Mouse (Mus musculus) splenic B cell, adult 2 months (primary cell): ENCODE results near the gene Cenpq.

Source experiments
- DNase-seq: peaks from one replicate; pipeline ENCODE4 v3.0.0-alpha.2; 2011; ENCODE audit warnings: low read depth, low spot score
- H3K27me3 ChIP-seq: 2 replicates; pipeline ENCODE4 v1.6.1; 2012; ENCODE audit warnings: mild to moderate bottlenecking, low read length, moderate library complexity, mixed read lengths; ENCODE audit not compliant: control insufficient read depth, poor library complexity, insufficient read depth, severe bottlenecking
- H3K36me3 ChIP-seq: 2 replicates; pipeline ENCODE4 v1.6.1; 2012; ENCODE audit warnings: mild to moderate bottlenecking, low read length, moderate library complexity, mixed read lengths; ENCODE audit not compliant: control insufficient read depth, poor library complexity, insufficient read depth, severe bottlenecking

The Cenpq gene

DNA sequence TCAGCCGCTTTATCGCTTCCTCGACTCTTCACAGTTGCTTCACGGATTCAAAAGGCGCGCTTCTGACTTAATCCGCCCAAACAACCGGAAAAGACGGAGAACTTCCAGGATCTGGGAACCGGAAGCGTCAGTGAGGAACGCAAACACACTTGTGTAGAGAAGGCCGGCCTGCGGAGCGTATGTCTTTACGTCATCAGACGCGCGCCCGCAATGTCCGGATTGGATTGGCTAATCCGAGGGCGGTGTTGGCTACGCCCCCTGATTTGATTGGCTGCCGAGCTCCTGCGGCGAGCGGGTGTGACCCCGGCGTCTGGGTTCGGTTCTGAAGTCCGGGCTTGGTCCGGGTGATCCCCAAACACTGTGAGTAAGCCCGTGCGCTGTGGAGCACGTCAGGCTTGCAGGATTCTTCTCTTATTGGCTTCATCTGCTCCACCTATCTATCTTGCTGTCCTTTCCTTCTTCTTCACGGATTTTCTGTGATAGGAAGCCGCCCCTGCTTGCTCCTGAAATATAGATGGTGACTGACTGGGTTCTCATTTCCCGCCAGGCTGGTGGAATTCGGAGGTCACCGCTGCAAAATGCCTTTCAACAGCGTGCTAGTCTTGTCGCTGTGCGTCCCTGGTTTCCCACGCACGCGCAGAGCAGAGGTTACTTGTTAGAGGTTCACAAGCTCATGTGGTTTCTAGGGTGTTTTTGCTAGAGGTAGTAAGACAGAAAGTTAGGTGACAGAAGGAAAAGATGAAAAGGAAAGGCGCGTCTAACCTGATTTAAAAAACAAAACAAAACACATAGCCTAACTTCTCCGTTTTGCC, at the start of gene Cenpq, which contains the start of gene Mut:
TSS of gene Cenpq (minus strand) at position 628 of the 812 bp plus-strand sequence.
TSS of gene Mut (plus strand) at position 266 of the 812 bp plus-strand sequence.
- Histone ChIP-seq H3K27me3 (no peaks in the 10 kb centered on the region), H3K36me3 (0 out of 2 replicates have a peak, but pooled peaks cover 3% of the 10 kb centered on the region)
- DNase-seq: peak; percentile 95

GRCm38 (mm10) chr17:40977914-40978313, 43.1 kb upstream of the Cenpq start:
- DNase-seq: no peak
- no peaks in the 10 kb centered on the region for H3K36me3 ChIP-seq
- no peaks in the 10 kb centered on the region for H3K27me3 ChIP-seq

DNA sequence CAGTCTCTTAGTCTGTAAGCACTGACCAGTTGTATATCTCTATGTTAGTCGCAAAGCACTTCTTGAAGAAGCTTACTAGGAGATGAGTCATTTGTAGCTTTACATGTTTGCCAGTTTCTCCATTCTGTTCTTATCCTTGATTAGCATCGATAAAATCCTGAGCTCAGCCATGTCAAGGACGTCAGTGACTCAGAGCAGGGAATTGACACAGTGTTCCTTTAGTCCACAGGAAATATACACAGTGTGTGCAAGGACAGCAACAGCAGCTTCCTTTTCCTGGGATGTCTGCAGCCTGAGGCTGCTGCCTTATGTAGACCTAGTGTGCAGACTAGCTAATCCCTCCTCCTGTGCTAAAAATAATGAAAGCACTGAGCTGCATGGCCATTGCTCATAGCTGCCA, 13.7 kb upstream of the Cenpq start:
- peaks cover 3% of the 10 kb centered on the region; the same call in 1 of the 2 replicates for H3K36me3 ChIP-seq
- DNase-seq: no peak
- no peaks in the 10 kb centered on the region for H3K27me3 ChIP-seq

DNA sequence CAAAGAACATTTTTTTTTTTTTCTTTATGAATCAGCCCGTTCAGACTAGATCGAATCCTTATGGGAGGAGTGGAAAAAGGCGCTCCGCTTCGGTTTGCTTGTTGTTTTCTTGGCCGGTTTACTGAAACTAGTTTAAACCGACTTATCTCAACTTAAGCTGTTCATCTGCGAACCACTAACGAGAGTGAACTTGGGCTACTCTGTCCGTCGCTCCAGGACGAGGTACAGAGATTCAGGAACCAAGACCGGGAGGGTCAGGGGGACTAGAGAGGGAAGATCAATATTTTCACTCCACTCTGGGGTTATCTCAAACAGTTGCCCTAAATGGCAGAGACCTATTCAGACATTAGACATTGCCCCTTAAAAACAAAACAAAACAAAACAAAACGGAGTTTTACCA, 862 bp downstream of the Cenpq start:
- Histone ChIP-seq H3K27me3 (no peaks in the 10 kb centered on the region), H3K36me3 (0 out of 2 replicates have a peak, but pooled peaks cover 5% of the 10 kb centered on the region)
- DNase-seq: no peak

- Histone ChIP-seq H3K27me3 (no peaks in the 10 kb centered on the region), H3K36me3 (no peaks in the 10 kb centered on the region)
- DNase-seq: no peak
Measured at GRCm38 (mm10) chr17:40915499-40915898, 19.3 kb downstream of the Cenpq start.

DNA sequence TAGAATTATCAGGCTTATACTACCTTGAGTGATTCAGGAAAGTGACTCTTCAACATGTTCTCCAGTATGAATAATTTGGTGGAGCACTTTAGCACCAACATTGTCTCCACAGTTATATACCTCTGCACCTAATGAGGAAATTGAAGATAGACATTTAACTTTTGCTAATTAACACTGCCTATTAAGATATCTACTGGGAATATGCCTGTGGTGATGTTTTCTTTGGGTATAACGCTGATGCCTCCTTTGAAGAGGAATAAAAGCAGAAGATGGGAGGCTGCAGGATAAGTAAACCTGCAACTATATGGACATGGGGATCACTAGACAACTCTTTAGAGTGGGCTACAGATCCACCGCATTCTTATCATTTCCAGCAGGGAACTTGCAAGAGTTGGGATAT, 20.6 kb downstream of the Cenpq start, which contains the start of gene Glyatl3:
TSS of gene Glyatl3 (minus strand) at position 101 of the 400 bp plus-strand sequence.
- DNase-seq: no peak
- no peaks in the 10 kb centered on the region for H3K36me3 ChIP-seq
- no peaks in the 10 kb centered on the region for H3K27me3 ChIP-seq

- H3K36me3 ChIP-seq: no peaks in the 10 kb centered on the region
- H3K27me3 ChIP-seq: no peaks in the 10 kb centered on the region
- no peak for DNase-seq
Measured at GRCm38 (mm10) chr17:40904721-40905154, 30.1 kb downstream of the Cenpq start.

DNA sequence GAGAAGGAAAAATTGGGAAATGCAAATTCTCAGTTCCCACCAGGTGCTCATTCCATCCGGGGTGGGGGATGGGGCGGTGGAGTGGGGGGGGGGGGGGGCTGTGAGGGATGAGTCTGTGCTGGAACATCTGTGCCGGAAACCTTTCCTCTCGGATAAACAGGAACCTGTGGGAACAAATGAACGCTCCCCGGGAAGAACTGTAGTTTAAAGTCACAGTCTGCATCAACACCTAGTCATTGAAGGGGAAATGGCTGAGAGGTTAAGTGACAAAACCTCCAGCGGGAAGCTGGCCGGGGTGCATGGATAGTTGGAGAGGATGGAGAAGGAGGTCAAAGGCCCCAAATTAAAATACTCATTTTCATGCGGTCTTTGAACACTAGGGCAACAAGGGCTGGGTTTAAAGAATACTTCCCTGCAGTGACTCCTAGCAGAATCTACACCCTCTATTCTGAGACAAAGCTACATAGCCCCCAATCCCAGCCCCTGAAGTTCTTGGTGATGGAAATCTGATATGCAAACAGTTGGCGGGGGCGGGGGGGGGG, 30.7 kb downstream of the Cenpq start:
- DNase-seq: no peak
- Histone ChIP-seq H3K27me3 (no peaks in the 10 kb centered on the region), H3K36me3 (no peaks in the 10 kb centered on the region)

DNA sequence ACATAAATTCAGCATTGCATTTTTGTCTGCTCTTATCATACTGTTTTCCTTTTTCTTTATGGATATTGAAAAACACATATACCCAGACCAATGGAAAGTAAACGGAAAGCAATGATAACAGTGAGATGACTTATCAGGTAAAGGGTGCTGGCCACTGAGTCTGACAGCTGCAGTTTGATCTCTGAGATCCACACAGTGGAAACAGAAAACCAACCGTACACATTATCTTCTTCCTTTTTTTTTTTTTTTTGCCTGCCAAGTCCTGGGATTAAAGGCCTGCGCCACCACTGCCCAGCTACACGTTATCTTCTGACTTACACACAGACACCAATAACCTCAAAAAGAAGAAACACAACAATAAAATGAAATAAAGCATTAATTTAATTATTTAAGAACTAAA, 31.5 kb downstream of the Cenpq start:
- Histone ChIP-seq H3K27me3 (no peaks in the 10 kb centered on the region), H3K36me3 (no peaks in the 10 kb centered on the region)
- DNase-seq: no peak

- DNase-seq: no peak
- no peaks in the 10 kb centered on the region for H3K36me3 ChIP-seq
Measured at GRCm38 (mm10) chr17:40899783-40900363, 35.0 kb downstream of the Cenpq start.

GRCm38 (mm10) chr17:40896863-40897262, 38.0 kb downstream of the Cenpq start:
- DNase-seq: peak; percentile 14
- H3K36me3 ChIP-seq: no peaks in the 10 kb centered on the region
- H3K27me3 ChIP-seq: no peaks in the 10 kb centered on the region

More at GRCm38 (mm10) chr17:40899783-40900363, 35.0 kb downstream of the Cenpq start:
- H3K27me3 ChIP-seq: no peaks in the 10 kb centered on the region

GRCm38 (mm10) chr17:40887849-40888536, 46.9 kb downstream of the Cenpq start:
- DNase-seq: no peak
- H3K36me3 ChIP-seq: no peaks in the 10 kb centered on the region
- H3K27me3 ChIP-seq: no peaks in the 10 kb centered on the region

DNA sequence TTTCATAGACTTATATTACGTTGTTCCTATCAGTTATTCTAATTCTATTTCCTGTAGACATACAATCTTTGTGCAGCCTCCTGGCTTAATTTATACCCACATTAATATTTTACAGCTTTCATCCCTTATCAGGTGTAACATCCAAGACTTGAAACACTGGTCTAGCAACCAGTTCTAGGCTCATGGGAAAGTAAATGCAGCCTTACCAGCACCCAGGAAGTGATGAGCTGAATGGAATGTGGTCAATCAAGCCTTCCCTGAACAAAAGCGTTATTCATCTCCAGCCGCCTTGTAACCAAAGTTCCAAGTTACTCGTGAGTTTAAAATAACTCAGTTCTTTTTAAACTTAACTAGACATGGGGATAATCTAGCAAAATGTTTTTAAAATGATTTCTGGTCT, 49.7 kb downstream of the Cenpq start:
- no peaks in the 10 kb centered on the region for H3K27me3 ChIP-seq
- no peaks in the 10 kb centered on the region for H3K36me3 ChIP-seq

DNA sequence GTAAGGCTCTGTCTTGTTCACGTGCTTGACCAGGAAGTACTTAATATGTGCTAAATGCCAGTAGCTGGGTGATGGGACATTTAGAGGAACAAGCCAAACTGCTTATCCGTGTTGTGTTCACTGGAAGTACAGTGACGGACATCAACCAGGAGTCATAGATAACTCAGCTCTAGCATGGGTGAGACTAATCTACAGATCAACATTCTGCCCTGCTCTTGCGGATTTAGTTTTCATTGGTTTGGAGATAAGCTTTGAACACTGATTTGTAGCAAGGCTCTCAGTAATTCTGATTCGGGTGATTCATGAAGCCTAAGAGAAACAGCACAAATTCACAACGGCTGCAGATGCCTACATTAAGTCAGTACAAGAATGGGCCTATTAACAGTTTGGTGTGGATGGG, 52.7 kb downstream of the Cenpq start:
- no peak for DNase-seq
- H3K27me3 ChIP-seq: no peaks in the 10 kb centered on the region
- H3K36me3 ChIP-seq: no peaks in the 10 kb centered on the region

More for the DNA sequence above, 49.7 kb downstream of the Cenpq start:
- DNase-seq: no peak
